Mouse (Mus musculus) limb, embryonic 10.5 days (tissue): Measurements from ENCODE around the gene Hdac10. TPM values are rescaled to one million over a fixed set of nuclear protein-coding genes. Genes with fewer than 3 reads are reported as not detected.

Experiments used
- DNase-seq: peaks from one replicate; pipeline ENCODE4 v3.0.0-alpha.2; 2017; ENCODE audit warnings: low spot score
- H3K27ac ChIP-seq: fragments of 300-500 bp; sonication (generic); 2 replicates; pipeline ENCODE4 v1.5.1; 2016; ENCODE audit warnings: mild to moderate bottlenecking
- H3K27me3 ChIP-seq: fragments of 300-500 bp; sonication (generic); 2 replicates; pipeline ENCODE4 v1.6.1; 2016; ENCODE audit warnings: low read depth, mild to moderate bottlenecking; ENCODE audit not compliant: poor library complexity, severe bottlenecking
- H3K36me3 ChIP-seq: fragments of 300-500 bp; sonication (generic); 2 replicates; pipeline ENCODE4 v1.6.1; 2016; ENCODE audit warnings: mild to moderate bottlenecking, moderate library complexity
- H3K4me1 ChIP-seq: fragments of 300-500 bp; sonication (generic); 2 replicates; pipeline ENCODE4 v1.6.1; 2016
- H3K4me3 ChIP-seq: fragments of 300-500 bp; sonication (generic); 2 replicates; pipeline ENCODE4 v1.5.1; 2016; ENCODE audit warnings: mild to moderate bottlenecking, moderate library complexity
- H3K9me3 ChIP-seq: fragments of 300-500 bp; sonication (generic); replicated peaks from 2 replicates; pipeline ENCODE4 v1.6.1; 2016; ENCODE audit warnings: mild to moderate bottlenecking
- WGBS: fragments of 180-500 bp; shearing (Covaris S2); methylation state at CpG from one replicate; pipeline ENCODE4 v1.1.7; 2016; 5-methylcytosine and 5-hydroxymethylcytosine counted together
- polyA plus RNA-seq: library from polyadenylated mRNA; unstranded; fragments of >200 nt; fragmentation: Nextera tagmentation; extraction: Ambion mirVana; gene quantifications from 2 replicates; pipeline ENCODE4 v1.2.1, GENCODE M21; 2016

Gene Hdac10
- polyA plus RNA-seq, result 13.0 and 13.8 TPM in 2 replicates

DNA sequence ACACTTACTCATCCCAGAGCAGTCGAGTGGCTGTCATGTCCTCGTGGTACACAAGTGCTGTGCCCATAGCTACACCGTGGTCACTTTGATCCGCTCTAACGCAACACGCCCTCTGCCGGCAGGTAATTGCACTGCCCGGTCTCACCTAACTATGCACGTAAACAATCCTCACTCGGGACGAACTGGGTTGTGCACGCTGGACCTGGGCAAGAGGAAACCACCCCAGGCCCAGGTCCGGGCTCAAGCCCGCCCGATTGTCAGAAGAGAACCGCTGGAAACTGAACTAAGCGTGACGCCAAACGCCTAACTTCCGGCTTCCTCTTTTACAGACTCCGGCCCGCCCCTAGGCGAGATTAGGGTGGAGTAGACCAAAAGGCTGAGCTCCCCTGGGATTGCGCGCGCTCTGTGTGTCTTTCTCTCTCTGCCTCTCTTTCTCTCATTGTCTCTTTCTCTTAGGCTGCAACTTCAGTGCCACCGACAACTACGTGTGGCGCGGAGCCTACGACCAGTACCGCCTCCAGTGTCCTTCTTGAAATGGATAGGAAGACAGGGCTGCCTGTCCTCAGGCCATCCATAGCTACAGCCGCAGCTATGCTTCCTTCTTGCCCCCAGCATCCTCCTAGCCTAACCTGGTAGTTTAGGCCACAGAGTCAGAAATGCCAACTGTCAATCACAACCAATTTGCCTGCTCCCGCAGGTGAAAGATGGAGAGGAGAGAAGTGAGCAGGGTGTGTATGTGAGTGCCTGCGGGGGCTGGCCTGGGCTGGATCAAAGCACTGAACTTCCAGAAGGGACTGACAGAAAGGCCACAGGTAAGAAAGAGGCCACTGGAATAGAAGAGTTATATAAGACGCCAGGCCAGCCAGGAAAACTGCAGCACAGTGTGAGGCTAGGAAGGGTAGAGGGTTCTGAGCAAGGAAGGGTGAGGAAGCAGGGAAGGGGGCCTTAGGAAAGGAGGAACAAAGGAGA lies at the start of gene Hdac10:
Gene Hdac10, minus strand, starts transcription at position 319 of the 969 bp plus-strand sequence.
- Histone ChIP-seq H3K9me3 (no peaks in the 10 kb centered on the region), H3K4me3 (peak within 1 kb of the TSS; percentile 71), H3K27ac (peak within 1 kb of the TSS; percentile 89), H3K4me1 (peaks cover 24% of the 10 kb centered on the region), H3K27me3 (no peaks in the 10 kb centered on the region), H3K36me3 (peaks cover 45% of the 10 kb centered on the region)
- peak; percentile 89 for DNase-seq
- WGBS, result 4% methylated on average over 36 of the region's 36 CpGs

DNA sequence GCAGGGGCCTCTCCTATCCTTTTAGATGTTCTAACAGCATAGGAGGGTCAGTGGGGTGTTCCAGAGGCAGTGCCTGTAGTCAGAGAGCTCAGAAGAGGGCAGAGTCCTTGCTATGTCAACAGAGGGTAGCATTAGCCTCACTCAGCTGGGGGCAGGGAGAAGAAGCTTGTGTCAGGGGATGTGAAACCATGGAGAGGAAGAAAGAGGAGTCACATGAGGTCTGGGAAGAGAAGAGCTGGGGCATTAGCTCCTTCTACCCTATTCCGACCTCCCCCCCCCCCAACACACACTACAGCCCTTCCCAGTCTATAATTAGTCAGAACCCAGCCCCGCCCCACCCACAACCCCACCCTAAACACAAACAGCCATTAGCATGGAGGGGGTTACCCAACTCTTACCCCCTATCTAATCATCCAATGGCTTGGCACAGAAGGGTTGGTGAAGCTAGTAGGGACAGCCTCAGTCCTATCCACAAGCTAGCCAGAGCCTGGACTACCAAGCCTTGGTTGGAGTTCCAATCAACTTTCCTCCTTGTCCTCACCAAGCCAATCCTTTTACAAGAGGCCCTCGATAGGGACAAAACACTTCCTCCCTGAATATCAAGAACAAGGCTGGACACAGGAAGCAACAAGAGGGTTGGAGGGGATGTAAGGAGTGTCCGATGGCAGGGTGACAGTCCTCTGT lies 49.2 kb upstream of the Hdac10 start:
- Histone ChIP-seq H3K4me3 (peak overlapping the region; percentile 93), H3K9me3 (no peaks in the 10 kb centered on the region), H3K27me3 (no peaks in the 10 kb centered on the region), H3K4me1 (peaks cover 91% of the 10 kb centered on the region), H3K36me3 (peaks cover 10% of the 10 kb centered on the region; the same call in 1 of the 2 replicates), H3K27ac (peak overlapping the region; percentile 98)
- no peak for DNase-seq
- WGBS, result 82% methylated on average over 4 of the region's 4 CpGs

DNA sequence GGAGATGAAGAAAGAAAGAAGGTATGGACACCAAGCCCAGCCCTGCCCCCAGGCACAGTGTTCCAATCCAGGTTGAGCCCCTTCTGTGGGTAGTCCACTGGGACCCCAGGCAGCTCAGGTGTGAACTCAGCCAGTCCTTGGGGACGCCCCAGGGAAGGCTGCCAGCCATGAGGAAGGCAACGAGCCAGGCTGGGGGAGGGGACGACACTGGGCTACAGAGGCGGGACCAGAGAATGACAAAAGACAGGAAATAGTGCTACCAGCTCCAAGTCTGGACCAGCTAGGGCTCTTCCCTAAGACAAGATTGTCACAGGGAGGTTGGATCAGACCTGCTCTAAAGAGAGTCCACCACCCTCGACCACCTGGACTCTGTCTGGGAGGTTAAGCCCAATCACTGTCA lies 48.6 kb upstream of the Hdac10 start:
- Histone ChIP-seq H3K27ac (peak overlapping the region; percentile 74), H3K4me1 (peaks cover 91% of the 10 kb centered on the region), H3K9me3 (no peaks in the 10 kb centered on the region), H3K36me3 (peaks cover 14% of the 10 kb centered on the region; the same call in 1 of the 2 replicates), H3K27me3 (no peaks in the 10 kb centered on the region), H3K4me3 (0 out of 2 replicates have a peak overlapping the region, but pooled peaks have one; percentile 23)
- DNase-seq, result no peak
- WGBS, result 21% methylated on average over 5 of the region's 5 CpGs

DNA sequence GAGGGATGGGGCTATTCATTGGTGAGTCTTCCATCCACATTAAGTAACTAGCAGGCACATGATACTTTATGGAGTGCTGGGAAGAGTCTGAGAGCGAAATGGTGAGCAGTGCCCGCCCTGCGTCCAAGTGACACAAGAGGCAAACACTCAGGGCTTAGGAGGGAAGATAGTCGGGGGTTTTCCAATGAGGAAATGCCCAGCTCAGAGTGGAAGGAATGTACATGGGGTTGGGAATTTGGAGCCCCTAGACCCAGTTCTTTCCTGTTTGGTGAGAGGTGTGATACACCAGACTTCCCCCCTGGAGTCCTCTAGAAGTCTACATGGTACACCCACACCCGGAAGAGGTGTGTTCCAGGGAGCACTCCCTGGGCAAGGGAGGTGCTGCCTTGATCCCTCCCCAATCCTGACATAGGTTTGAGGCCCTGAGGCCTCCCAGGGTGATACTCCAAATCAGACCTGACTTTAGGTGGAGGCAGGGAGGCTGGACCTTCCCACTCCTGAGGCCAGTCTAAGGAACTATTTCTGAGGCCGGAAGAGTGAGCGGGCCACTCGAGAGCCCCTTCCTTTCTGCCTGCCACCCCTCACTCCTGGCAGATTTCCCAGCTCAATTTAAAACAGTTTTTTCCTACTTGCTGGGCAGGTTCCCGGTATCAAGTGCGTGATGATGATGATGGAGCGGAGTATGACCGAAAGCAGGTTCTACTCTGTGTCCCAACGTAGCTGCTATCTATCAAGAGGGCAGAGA lies 47.1 kb upstream of the Hdac10 start:
- no peak overlapping the region for H3K27ac ChIP-seq
- WGBS, result 87% methylated on average over 13 of the region's 13 CpGs
- H3K4me3 ChIP-seq, result no peak overlapping the region; the same call in 1 of the 2 replicates
- no peaks in the 10 kb centered on the region for H3K9me3 ChIP-seq
- H3K4me1 ChIP-seq, result peaks cover 92% of the 10 kb centered on the region
- peaks cover 20% of the 10 kb centered on the region; the same call in 1 of the 2 replicates for H3K36me3 ChIP-seq
- H3K27me3 ChIP-seq, result no peaks in the 10 kb centered on the region
- no peak for DNase-seq

DNA sequence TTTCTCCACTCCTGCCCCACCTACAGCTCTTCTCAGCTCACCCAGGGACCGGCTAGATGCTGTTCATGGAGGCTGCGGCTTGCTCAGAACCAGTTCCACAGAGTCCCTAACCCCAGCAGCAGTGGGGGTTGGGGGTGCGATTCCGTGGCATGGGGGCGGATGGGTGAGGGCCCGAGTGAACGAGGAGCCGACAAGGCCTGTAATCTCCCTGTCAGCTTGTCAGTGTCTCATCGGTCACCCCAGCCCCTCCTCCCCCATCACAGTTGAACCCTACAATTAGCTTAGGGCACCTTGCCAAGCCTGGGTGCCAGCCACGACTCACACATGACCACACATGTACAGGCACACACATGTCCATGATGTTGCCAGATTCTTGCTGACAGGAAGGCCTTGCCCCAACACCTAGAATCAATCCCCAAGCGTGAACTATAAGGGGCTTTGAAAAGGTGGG lies 46.4 kb upstream of the Hdac10 start:
- Histone ChIP-seq H3K27ac (no peak overlapping the region), H3K4me1 (peaks cover 99% of the 10 kb centered on the region), H3K27me3 (no peaks in the 10 kb centered on the region), H3K36me3 (peaks cover 26% of the 10 kb centered on the region), H3K9me3 (no peaks in the 10 kb centered on the region), H3K4me3 (peak overlapping the region; percentile 67; the same call in 1 of the 2 replicates)
- no peak for DNase-seq
- WGBS, result 55% methylated on average over 11 of the region's 11 CpGs

DNA sequence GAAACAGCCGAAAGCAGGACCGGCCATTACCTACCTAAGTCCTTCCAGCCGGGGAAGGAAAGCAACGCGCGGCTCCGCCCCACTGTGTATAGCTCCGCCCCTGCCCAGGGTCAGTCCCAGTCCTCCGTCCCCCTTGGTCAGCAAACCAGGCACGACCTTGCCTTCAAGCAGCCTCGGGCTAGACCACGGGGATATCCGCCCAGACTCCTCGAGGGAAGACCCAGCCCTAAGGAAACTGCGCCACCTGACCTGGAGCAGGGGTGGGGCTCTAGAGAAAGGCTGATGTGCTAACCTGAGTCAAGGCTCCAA lies 45.4 kb upstream of the Hdac10 start:
- under 1% methylated on average over 15 of the region's 15 CpGs for WGBS
- Histone ChIP-seq H3K27ac (peak overlapping the region; percentile 82), H3K4me1 (peaks cover 99% of the 10 kb centered on the region), H3K27me3 (no peaks in the 10 kb centered on the region), H3K4me3 (peak overlapping the region; percentile 67), H3K9me3 (no peaks in the 10 kb centered on the region), H3K36me3 (peaks cover 37% of the 10 kb centered on the region)
- peak; percentile 77 for DNase-seq

DNA sequence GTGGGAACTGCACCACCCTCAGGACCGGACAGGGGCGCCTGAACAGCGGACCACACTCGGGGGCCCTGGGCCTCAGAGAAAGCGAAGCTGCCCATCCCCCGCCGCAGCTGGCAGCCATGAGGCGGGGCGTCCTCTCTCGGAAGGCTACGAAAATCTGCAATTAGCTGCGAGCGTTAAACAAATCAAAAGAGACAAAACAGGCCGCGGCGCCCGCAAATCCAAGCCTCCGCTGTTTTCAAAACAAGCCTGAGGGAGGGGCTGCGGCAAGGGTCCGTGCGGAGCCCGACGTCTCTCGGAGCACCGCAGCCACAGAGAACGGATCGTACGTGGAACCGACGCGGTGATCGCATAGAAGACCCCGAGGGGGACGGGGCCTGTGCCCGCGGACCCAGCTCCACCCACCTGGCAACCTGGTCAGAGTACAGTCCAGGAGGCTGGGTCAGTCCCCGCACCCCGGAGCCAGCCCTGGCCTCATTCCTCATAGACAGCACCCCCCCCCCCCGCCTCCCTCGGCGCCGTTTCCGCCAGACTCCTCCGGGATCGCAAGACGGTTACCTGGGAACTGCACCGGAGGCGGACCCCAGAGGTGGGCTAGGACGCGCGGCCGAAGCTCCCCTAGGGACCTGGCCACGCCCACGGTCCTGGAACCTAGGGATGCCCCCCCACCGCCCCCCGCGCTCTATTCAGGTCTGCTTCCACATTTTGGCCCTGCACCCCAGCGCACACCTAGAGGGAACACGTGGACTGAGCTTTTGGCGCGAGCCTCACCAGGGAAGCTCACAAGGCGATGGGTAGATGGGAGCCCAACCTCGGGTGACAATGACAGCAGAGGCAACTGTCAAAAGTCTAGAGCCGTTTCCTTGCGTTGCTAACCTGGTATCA lies 44.8 kb upstream of the Hdac10 start:
- DNase-seq, result peak; percentile 73
- peaks cover 39% of the 10 kb centered on the region for H3K36me3 ChIP-seq
- no peaks in the 10 kb centered on the region for H3K27me3 ChIP-seq

DNA sequence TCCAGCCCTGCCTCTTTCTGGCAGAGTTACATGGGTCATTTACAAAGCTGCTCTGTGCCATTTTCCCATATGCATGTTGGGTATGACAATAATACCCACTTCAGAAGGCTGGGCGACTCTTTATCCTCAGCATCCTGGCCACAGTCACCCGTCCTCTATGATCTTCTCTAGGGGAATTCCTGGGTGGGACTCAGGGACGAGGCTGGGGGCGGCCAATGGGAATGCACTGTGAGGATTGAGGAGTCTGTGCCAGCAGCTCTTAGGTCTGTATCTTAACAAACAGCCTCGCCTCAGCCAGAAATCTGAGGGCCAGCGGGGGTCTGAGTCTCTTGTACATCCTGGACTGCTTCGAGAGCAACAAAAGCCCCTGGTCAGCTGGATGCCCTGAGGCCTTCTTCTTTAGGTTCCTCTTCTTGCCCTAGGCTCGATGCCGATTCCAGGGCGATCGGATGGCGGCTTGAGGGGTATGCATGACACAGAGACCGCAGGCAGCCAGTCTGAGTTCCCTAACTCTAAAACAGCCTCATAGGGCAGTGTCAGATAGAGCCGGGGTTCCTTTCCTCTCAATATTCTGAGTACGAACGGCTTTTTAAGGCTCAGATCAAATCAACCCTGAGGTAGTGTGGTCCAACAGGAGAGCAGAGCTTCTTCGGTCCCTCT lies 43.9 kb upstream of the Hdac10 start:
- no peaks in the 10 kb centered on the region for H3K27me3 ChIP-seq
- peak overlapping the region; percentile 82 for H3K27ac ChIP-seq
- peaks cover 42% of the 10 kb centered on the region for H3K36me3 ChIP-seq
- DNase-seq, result no peak
- peaks cover 88% of the 10 kb centered on the region for H3K4me1 ChIP-seq
- WGBS, result 46% methylated on average over 17 of the region's 17 CpGs
- peak overlapping the region; percentile 67 for H3K4me3 ChIP-seq
- no peaks in the 10 kb centered on the region for H3K9me3 ChIP-seq

More for the DNA sequence above, 44.8 kb upstream of the Hdac10 start:
- Histone ChIP-seq H3K4me1 (peaks cover 96% of the 10 kb centered on the region), H3K27ac (peak overlapping the region; percentile 82), H3K4me3 (peak overlapping the region; percentile 67), H3K9me3 (no peaks in the 10 kb centered on the region)
- under 1% methylated on average over 65 of the region's 65 CpGs for whole genome bisulfite sequencing

DNA sequence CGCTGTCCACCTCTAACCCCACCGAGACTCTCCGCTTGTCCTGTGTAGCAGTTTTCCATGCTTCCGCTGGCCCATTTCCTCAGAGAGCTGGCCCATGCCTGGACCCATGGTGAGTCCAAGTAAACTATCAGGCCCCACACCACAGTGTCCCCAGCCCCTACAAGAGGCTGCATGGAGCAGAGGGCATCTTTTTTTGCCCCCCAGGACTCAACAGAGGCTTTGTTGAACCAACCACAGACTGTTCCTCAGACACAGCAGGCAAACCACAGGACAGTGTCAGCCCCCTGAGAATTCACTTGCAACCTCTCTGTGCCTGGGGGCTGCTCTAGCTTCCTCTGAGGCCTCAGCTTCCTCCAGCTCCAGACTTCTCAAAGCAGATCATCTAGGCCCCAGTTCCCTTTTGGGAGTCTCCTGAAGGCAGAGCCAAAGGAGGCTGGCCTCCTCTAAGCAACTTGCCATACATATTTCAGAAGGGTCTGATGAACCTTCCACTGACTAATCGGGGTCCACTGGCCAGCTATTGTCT lies 43.1 kb upstream of the Hdac10 start:
- DNase-seq, result no peak
- Histone ChIP-seq H3K27ac (0 out of 2 replicates have a peak overlapping the region, but pooled peaks have one; percentile 82), H3K36me3 (peaks cover 50% of the 10 kb centered on the region), H3K4me1 (peaks cover 79% of the 10 kb centered on the region), H3K9me3 (no peaks in the 10 kb centered on the region), H3K27me3 (no peaks in the 10 kb centered on the region), H3K4me3 (no peak overlapping the region)
- WGBS, result 92% methylated on average over 5 of the region's 5 CpGs

DNA sequence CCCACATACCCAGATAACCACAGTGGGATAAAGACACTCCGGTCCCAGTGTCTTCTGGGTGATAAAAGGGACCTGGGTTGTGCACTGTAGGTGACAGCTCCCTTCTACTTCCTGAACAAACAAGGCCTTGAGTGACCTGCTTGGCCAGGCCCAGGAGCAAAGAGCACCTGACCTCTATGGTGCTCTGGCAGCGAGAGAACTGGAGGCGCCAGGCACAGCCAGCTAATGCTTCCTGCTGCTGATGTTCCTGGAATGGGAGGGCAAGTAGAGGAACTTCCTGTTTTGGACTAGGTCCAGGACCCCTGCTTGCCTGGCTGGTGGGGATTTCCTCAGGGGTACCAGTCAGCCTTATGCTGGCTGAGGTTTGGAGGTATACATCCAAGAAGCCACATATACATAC lies 41.6 kb upstream of the Hdac10 start:
- Histone ChIP-seq H3K4me1 (peaks cover 65% of the 10 kb centered on the region), H3K27ac (peak overlapping the region; percentile 80), H3K4me3 (peak overlapping the region; percentile 27; the same call in 1 of the 2 replicates), H3K27me3 (no peaks in the 10 kb centered on the region), H3K36me3 (peaks cover 65% of the 10 kb centered on the region), H3K9me3 (no peaks in the 10 kb centered on the region)
- DNase-seq, result no peak
- 63% methylated on average over 3 of the region's 3 CpGs for WGBS

DNA sequence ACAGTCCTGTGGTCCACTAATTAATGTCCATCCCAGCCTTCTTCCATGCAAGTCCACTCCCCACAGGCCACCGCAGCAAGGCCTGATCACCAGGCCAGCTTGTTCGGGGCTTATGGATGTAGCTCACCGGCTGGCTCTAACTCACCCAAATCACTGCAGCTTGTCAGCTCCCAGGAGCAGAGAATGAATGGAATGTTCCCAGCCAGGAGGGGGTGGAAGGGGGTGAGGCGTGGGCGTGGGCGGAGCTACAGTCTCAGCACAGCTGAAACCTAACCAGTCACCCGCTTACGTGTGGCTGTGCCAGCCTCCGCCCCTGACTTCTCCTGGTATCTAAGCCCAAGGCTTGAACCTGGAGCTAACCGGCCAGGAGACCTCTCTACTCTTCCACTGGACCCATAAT lies 40.9 kb upstream of the Hdac10 start:
- Histone ChIP-seq H3K4me1 (peaks cover 58% of the 10 kb centered on the region), H3K4me3 (peak overlapping the region; percentile 27), H3K27me3 (no peaks in the 10 kb centered on the region), H3K36me3 (peaks cover 72% of the 10 kb centered on the region), H3K9me3 (no peaks in the 10 kb centered on the region), H3K27ac (peak overlapping the region; percentile 80)
- DNase-seq, result peak; percentile 82
- WGBS, result 9% methylated on average over 10 of the region's 10 CpGs
